Mouse (Mus musculus): ENCODE results near the gene Srsf5. TPM values are rescaled to one million over a fixed set of nuclear protein-coding genes. Genes with fewer than 3 reads are reported as not detected.

Srsf5 gene
- total RNA-seq (2021) = 100 to 1,000 TPM; 105 to 109 TPM

GRCm38 (mm10) chr12:80945334-80945995 lies at the start of gene Srsf5:
Gene Srsf5, plus strand, starts transcription at chr12:80945504.
- intact Hi-C loops (cut with DNase I) = no loop called here
- peak; percentile 97 for DNase-seq (ENCODE audit: low spot score)

- intact Hi-C loops (cut with DNase I) = no loop called here
- DNase-seq (ENCODE audit: low spot score) = no peak
Observed at GRCm38 (mm10) chr12:80909631-80910030, 35.7 kb upstream of the Srsf5 start.

GRCm38 (mm10) chr12:80917764-80918163 lies 27.5 kb upstream of the Srsf5 start:
- intact Hi-C loops (cut with DNase I) = no loop called here
- no peak for DNase-seq (ENCODE audit: low spot score)

GRCm38 (mm10) chr12:80921301-80921700 lies 24.0 kb upstream of the Srsf5 start:
- DNase-seq (ENCODE audit: low spot score) = no peak
- intact Hi-C loops (cut with DNase I) = no loop called here

- intact Hi-C loops (cut with DNase I) = no loop called here
- DNase-seq (ENCODE audit: low spot score) = no peak
Observed at GRCm38 (mm10) chr12:80922869-80923268, 22.4 kb upstream of the Srsf5 start.

GRCm38 (mm10) chr12:80923602-80924001 lies 21.7 kb upstream of the Srsf5 start:
- intact Hi-C loops (cut with DNase I) = no loop called here
- no peak for DNase-seq (ENCODE audit: low spot score)

- DNase-seq (ENCODE audit: low spot score) = no peak
- intact Hi-C loops (cut with DNase I) = no loop called here
Observed at GRCm38 (mm10) chr12:80924205-80924604, 21.1 kb upstream of the Srsf5 start.

- DNase-seq (ENCODE audit: low spot score) = no peak
Observed at GRCm38 (mm10) chr12:80925919-80926318, 19.4 kb upstream of the Srsf5 start.

GRCm38 (mm10) chr12:80926550-80926949 lies 18.8 kb upstream of the Srsf5 start:
- DNase-seq (ENCODE audit: low spot score) = no peak
- intact Hi-C loops (cut with DNase I) = no loop called here

More at GRCm38 (mm10) chr12:80925919-80926318, 19.4 kb upstream of the Srsf5 start:
- intact Hi-C loops (cut with DNase I) = no loop called here

- intact Hi-C loops (cut with DNase I) = no loop called here
- DNase-seq (ENCODE audit: low spot score) = no peak
Observed at GRCm38 (mm10) chr12:80927518-80927917, 17.8 kb upstream of the Srsf5 start.

GRCm38 (mm10) chr12:80928881-80929280 lies 16.4 kb upstream of the Srsf5 start:
- no peak for DNase-seq (ENCODE audit: low spot score)
- intact Hi-C loops (cut with DNase I) = no loop called here

- intact Hi-C loops (cut with DNase I) = no loop called here
- DNase-seq (ENCODE audit: low spot score) = no peak
Observed at GRCm38 (mm10) chr12:80930141-80930540, 15.2 kb upstream of the Srsf5 start.

GRCm38 (mm10) chr12:80931402-80932140 lies 13.7 kb upstream of the Srsf5 start:
- intact Hi-C loops (cut with DNase I) = no loop called here
- no peak for DNase-seq (ENCODE audit: low spot score)

- intact Hi-C loops (cut with DNase I) = no loop called here
Observed at GRCm38 (mm10) chr12:80932865-80933264, 12.4 kb upstream of the Srsf5 start.

GRCm38 (mm10) chr12:80936751-80937150 lies 8.6 kb upstream of the Srsf5 start:
- no peak for DNase-seq (ENCODE audit: low spot score)
- intact Hi-C loops (cut with DNase I) = no loop called here

More at GRCm38 (mm10) chr12:80932865-80933264, 12.4 kb upstream of the Srsf5 start:
- DNase-seq (ENCODE audit: low spot score) = no peak

- no peak for DNase-seq (ENCODE audit: low spot score)
- intact Hi-C loops (cut with DNase I) = no loop called here
Observed at GRCm38 (mm10) chr12:80937331-80938029, 7.8 kb upstream of the Srsf5 start.

- peak; percentile 35 for DNase-seq (ENCODE audit: low spot score)
Observed at GRCm38 (mm10) chr12:80938642-80939041, 6.7 kb upstream of the Srsf5 start.

GRCm38 (mm10) chr12:80939165-80939564 lies 6.1 kb upstream of the Srsf5 start:
- no peak for DNase-seq (ENCODE audit: low spot score)
- intact Hi-C loops (cut with DNase I) = no loop called here

More at GRCm38 (mm10) chr12:80938642-80939041, 6.7 kb upstream of the Srsf5 start:
- intact Hi-C loops (cut with DNase I) = no loop called here

GRCm38 (mm10) chr12:80941886-80942285 lies 3.4 kb upstream of the Srsf5 start:
- intact Hi-C loops (cut with DNase I) = no loop called here
- DNase-seq (ENCODE audit: low spot score) = no peak

GRCm38 (mm10) chr12:80943395-80943794 lies 1.9 kb upstream of the Srsf5 start:
- intact Hi-C loops (cut with DNase I) = no loop called here
- no peak for DNase-seq (ENCODE audit: low spot score)

GRCm38 (mm10) chr12:80944204-80944603 lies 1.1 kb upstream of the Srsf5 start:
- DNase-seq (ENCODE audit: low spot score) = no peak
- intact Hi-C loops (cut with DNase I) = no loop called here
